Mouse (Mus musculus): Measurements from ENCODE around the gene Tpk1.

GRCm38 (mm10) chr6:43403076-43403475 is 263.0 kb downstream of the Tpk1 start:
- no peak for TF ChIP-seq CTCF (IDR thresholded peaks at IDR 0.05; ENCODE audit: extremely low read depth, insufficient read length, insufficient replicate concordance, low read depth, low read length)
- no peak for TF ChIP-seq POLR2A (IDR thresholded peaks at IDR 0.05; ENCODE audit: low read depth, low read length)
